Mouse (Mus musculus) central nervous system, embryonic 18 days (tissue): Measurements from ENCODE around the gene Ms4a13. TPM values are rescaled to one million over a fixed set of nuclear protein-coding genes. Genes with fewer than 3 reads are reported as not detected.

Experiments
- polyA plus RNA-seq: library from polyadenylated mRNA; depleted of rRNA; stranded (reverse); fragments of >200 nt; gene quantifications from 2 replicates; pipeline ENCODE4 v1.2.3, GENCODE M21; 2012; rRNA removed

The Ms4a13 gene
- polyA plus RNA-seq = not detected in 2 replicates

DNA sequence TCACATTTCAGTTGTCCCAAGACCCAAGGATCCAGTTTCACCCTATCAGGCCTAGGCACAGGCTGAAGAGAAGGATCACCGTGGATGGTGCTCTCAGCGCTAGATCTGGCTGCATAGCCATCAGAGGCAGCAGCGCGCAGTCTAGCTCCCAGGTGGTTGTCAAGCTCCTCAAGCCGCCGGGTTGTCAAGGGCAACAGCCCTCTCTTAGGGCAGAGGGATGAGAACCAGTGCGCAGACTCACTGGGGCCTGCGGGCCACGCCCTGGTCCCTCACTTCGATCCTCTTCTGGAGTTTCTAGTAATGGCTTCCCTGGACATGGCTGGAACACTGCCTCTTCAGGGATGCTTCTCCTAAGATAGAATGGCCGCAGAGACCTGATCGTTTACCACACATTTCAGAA, at the start of gene Ms4a13:
Ms4a13 (minus strand) TSS at position 192 of the 400 bp plus-strand sequence.

DNA sequence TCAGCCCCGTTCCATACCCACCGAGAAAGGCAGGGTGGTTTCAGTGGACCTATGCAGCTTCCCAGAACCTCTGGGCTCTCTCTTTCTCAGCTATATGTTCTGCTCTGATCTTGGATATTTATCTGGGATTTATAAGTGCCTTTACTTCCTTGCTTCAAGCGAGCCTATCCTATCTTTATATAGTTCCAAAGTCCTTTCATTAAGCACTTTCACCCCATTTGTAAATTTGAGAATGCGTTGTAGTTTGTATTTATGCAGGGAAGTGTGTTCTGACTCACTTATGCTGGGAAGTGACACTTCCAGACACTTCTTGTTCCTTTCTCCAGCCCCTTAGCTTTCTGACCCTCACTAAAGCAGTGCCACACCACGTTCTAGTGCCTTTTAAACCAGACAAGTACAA, 35.8 kb upstream of the Ms4a13 start, which contains the start of gene Ms4a12:
Ms4a12 (minus strand) TSS at position 101 of the 400 bp plus-strand sequence.

DNA sequence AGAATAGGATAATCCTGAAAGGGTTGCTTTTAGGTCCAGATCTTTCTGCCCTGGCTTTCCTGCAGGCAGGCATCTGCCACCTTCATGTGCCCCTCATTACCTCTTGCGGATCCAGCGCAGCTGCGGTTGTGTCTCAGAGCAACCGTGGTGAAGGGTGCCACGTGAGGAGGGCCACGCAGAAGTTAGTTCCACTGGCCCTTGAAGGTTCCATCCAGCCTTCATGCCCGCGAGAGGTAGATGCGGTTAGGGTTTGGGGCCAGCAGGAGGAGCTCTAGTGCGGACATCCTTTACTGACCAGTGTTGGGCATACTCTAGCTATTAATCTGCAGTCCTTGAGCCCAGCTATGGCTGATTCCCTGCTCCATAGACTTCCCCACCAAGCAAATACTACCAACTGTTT, 31.4 kb downstream of the Ms4a13 start, which contains the start of gene 1700025F22Rik:
1700025F22Rik (minus strand) TSS at position 149 of the 400 bp plus-strand sequence.

DNA sequence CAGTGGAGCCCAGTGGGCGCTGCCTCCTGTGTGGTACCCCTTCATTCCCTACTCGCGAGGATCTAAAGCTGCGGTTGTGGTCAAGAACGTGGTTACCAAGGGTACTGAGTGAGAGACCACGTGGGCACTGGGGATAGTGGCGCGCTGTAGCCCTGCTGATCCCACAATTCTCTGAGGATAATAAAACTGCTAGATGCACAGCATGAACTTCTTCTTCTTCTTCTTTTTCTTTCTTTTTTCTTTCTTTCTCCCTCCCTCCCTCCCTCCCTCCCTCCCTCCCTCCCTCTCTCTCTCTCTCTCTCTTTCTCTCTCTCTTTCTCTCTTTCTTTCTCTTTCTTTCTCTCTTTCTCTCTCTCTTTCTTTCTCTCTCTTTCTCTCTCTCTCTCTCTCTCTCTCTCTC, 65.8 kb downstream of the Ms4a13 start, which contains the start of gene 1700017D01Rik:
1700017D01Rik (minus strand) TSS at position 101 of the 400 bp plus-strand sequence.

Other genes starting within 250 kb of the Ms4a13 start
- gene Ccdc86, start 247.5 kb downstream of the Ms4a13 start, polyA plus RNA-seq = 4.7 and 5.0 TPM in 2 replicates
- gene Ms4a10, start 222.1 kb downstream of the Ms4a13 start, polyA plus RNA-seq = not detected in 2 replicates
- 0.95 and 2.3 TPM in 2 replicates for gene Ms4a15, start 203.5 kb downstream of the Ms4a13 start, polyA plus RNA-seq
- gene Ms4a18, start 178.7 kb downstream of the Ms4a13 start, polyA plus RNA-seq = not detected in 2 replicates
- 0.06 and 0.07 TPM in 2 replicates for gene Ms4a8a, start 115.6 kb downstream of the Ms4a13 start, polyA plus RNA-seq
- gene 1700017D01Rik, start 65.9 kb downstream of the Ms4a13 start, polyA plus RNA-seq = not detected in 2 replicates
- gene 1700025F22Rik, start 31.4 kb downstream of the Ms4a13 start, polyA plus RNA-seq = not detected in 2 replicates
- gene Ms4a12, start 35.7 kb upstream of the Ms4a13 start, polyA plus RNA-seq = not detected in 2 replicates
- gene Ms4a1, start 69.5 kb upstream of the Ms4a13 start, polyA plus RNA-seq = 0.03 and 0.04 TPM in 2 replicates
- not detected in 2 replicates for gene Ms4a5, start 87.1 kb upstream of the Ms4a13 start, polyA plus RNA-seq
- gene Ms4a14, start 117.7 kb upstream of the Ms4a13 start, polyA plus RNA-seq = 0.12 and 0.13 TPM in 2 replicates
- gene Ms4a7, start 139.4 kb upstream of the Ms4a13 start, polyA plus RNA-seq = 1.4 and 1.5 TPM in 2 replicates
- gene Ms4a4a, start 178.8 kb upstream of the Ms4a13 start, polyA plus RNA-seq = 0.16 and 0.26 TPM in 2 replicates
- 0.03 TPM in 1 of 2 replicates, not detected in the other for gene Ms4a4c, start 208.0 kb upstream of the Ms4a13 start, polyA plus RNA-seq
- 0.09 TPM in 1 of 2 replicates, not detected in the other for gene Ms4a4b, start 246.8 kb upstream of the Ms4a13 start, polyA plus RNA-seq